Mouse (Mus musculus): Measurements from ENCODE around the gene Tyms. TPM values are rescaled to one million over a fixed set of nuclear protein-coding genes. Genes with fewer than 3 reads are reported as not detected.

Tyms gene
- total and polyA plus RNA-seq, 2 experiments from 2014 or later = 15.4 to 35.2 TPM

DNA sequence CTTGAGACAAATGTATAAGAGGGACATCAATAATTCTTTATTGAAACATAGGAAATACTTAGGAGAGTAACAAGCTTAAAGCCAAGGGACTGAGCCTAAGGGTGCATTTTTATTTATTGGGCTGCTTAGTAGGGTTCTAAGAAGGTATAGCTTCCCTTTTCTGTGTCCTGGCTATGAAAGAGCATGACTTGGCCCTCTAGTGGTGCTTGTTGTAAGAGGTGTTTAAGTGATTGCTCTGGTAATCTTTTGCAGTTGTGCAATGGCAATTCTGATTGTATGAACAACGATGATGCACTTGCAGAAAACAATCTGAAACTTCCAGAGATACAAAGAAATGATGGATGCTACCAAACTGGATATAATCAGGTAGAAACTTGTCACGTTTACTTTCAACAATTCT lies 58.8 kb downstream of the Tyms start:
- Histone ChIP-seq H3K27me3 (ENCODE audit: insufficient read depth, low read length) (no peaks in the 10 kb centered on the region), H3K4me1 (ENCODE audit: insufficient read depth, low read length) (no peaks in the 10 kb centered on the region), H3K4me3 (ENCODE audit: low read length) (no peak overlapping the region), H3K27ac (no peak overlapping the region), H3K9me3 (ENCODE audit: low read length) (no peaks in the 10 kb centered on the region), H3K9ac (replicated peaks; ENCODE audit: low read length) (no peak overlapping the region), H3K4me2 (ENCODE audit: low read depth, low read length) (no peak overlapping the region), H3K36me3 (ENCODE audit: insufficient read depth, low read length) (no peaks in the 10 kb centered on the region)
- DNase-seq (ENCODE audit: low spot score) (peak; percentile 50), ATAC-seq (no peak)
- 55% methylated on average over 2 of the region's 2 CpGs for WGBS
- TF ChIP-seq CTCF (IDR thresholded peaks at IDR 0.05; ENCODE audit: low read depth) = peak; percentile 68

DNA sequence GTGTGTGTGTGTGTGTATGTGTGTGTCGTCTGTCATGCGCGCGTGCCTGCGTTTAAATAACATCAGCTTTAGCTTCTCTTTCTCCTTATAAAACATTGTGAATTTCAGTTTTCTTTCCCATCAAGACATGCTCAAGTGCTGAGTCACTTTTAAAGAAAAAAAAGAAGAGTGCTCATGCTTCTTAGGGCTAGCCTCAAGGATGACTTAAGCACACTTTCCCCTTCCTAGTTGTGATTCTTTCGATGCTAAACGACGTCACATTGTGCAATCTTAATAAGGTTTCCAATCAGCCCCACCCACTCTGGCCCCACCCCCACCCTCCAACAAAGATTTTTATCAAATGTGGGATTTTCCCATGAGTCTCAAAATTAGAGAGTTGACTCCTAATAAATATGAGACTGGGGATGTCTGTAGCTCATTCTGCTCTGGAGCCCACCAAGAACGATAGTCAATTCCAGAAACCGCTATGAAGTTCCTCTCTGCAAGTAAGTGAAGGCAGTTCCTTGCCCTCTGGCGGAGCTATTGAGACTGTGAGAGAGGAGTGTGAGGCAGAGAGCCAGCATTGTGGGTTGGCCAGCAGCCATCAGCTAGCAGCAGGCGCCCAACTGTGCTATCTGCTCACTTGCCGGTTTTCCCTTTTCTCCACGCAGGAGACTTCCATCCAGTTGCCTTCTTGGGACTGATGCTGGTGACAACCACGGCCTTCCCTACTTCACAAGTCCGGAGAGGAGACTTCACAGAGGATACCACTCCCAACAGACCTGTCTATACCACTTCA lies 60.5 kb downstream of the Tyms start, which contains the start of gene Il6:
TSS of gene Il6 (plus strand) at position 389 of the 778 bp plus-strand sequence.
- peak; percentile 90 for DNase-seq (ENCODE audit: low spot score)
- Histone ChIP-seq H3K27ac (no peak within 1 kb of the TSS), H3K9me3 (ENCODE audit: low read length) (no peaks in the 10 kb centered on the region), H3K4me2 (ENCODE audit: low read depth, low read length) (peak within 1 kb of the TSS; percentile 33), H3K9ac (replicated peaks; ENCODE audit: low read length) (no peak within 1 kb of the TSS), H3K4me3 (ENCODE audit: low read length) (no peak within 1 kb of the TSS), H3K27me3 (ENCODE audit: insufficient read depth, low read length) (no peaks in the 10 kb centered on the region), H3K36me3 (ENCODE audit: insufficient read depth, low read length) (no peaks in the 10 kb centered on the region), H3K4me1 (ENCODE audit: insufficient read depth, low read length) (no peaks in the 10 kb centered on the region)
- TF ChIP-seq CTCF (IDR thresholded peaks at IDR 0.05; ENCODE audit: low read depth) = peak; percentile 69
- WGBS = 48% methylated on average over 16 of the region's 16 CpGs
- peak; percentile 76 for ATAC-seq

Other genes with a start within 250 kb of the Tyms start
- gene Il6, start 60.5 kb downstream of the Tyms start, total RNA-seq (2014; rRNA removed) = not detected in 2 replicates
- not detected in 2 replicates for gene Il6, start 60.5 kb downstream of the Tyms start, polyA plus RNA-seq (2015; fragmentation: Nextera tagmentation; extraction: Ambion mirVana)
- gene Garem2, start 31.5 kb upstream of the Tyms start, total RNA-seq (2014; rRNA removed) = 26.7 and 26.9 TPM in 2 replicates
- 9.5 and 9.7 TPM in 2 replicates for gene Garem2, start 31.5 kb upstream of the Tyms start, polyA plus RNA-seq (2015; fragmentation: Nextera tagmentation; extraction: Ambion mirVana)
- gene 3110082J24Rik, start 32.5 kb upstream of the Tyms start, total RNA-seq (2014; rRNA removed) = 3.2 and 6.3 TPM in 2 replicates
- gene 3110082J24Rik, start 32.5 kb upstream of the Tyms start, polyA plus RNA-seq (2015; fragmentation: Nextera tagmentation; extraction: Ambion mirVana) = 4.3 and 4.9 TPM in 2 replicates
- gene Hadha, start 81.5 kb upstream of the Tyms start, total RNA-seq (2014; rRNA removed) = 50.1 and 50.4 TPM in 2 replicates
- 68.0 and 79.1 TPM in 2 replicates for gene Hadha, start 81.5 kb upstream of the Tyms start, polyA plus RNA-seq (2015; fragmentation: Nextera tagmentation; extraction: Ambion mirVana)
- 56.8 and 68.3 TPM in 2 replicates for gene Hadhb, start 81.6 kb upstream of the Tyms start, total RNA-seq (2014; rRNA removed)
- 59.9 and 67.5 TPM in 2 replicates for gene Hadhb, start 81.6 kb upstream of the Tyms start, polyA plus RNA-seq (2015; fragmentation: Nextera tagmentation; extraction: Ambion mirVana)
- 0.37 TPM in 1 of 2 replicates, not detected in the other for gene Adgrf3, start 132.1 kb upstream of the Tyms start, total RNA-seq (2014; rRNA removed)
- gene Adgrf3, start 132.1 kb upstream of the Tyms start, polyA plus RNA-seq (2015; fragmentation: Nextera tagmentation; extraction: Ambion mirVana) = not detected in 2 replicates
- 99.5 and 108 TPM in 2 replicates for gene Selenoi, start 159.0 kb upstream of the Tyms start, total RNA-seq (2014; rRNA removed)
- gene Selenoi, start 159.0 kb upstream of the Tyms start, polyA plus RNA-seq (2015; fragmentation: Nextera tagmentation; extraction: Ambion mirVana) = 20.7 and 23.1 TPM in 2 replicates
- 4.6 and 4.9 TPM in 2 replicates for gene Drc1, start 207.8 kb upstream of the Tyms start, total RNA-seq (2014; rRNA removed)
- gene Drc1, start 207.8 kb upstream of the Tyms start, polyA plus RNA-seq (2015; fragmentation: Nextera tagmentation; extraction: Ambion mirVana) = 6.6 TPM in 2 replicates